8 mouse cellular contexts compared by ENCODE assay signal in the genomic region with DNA sequence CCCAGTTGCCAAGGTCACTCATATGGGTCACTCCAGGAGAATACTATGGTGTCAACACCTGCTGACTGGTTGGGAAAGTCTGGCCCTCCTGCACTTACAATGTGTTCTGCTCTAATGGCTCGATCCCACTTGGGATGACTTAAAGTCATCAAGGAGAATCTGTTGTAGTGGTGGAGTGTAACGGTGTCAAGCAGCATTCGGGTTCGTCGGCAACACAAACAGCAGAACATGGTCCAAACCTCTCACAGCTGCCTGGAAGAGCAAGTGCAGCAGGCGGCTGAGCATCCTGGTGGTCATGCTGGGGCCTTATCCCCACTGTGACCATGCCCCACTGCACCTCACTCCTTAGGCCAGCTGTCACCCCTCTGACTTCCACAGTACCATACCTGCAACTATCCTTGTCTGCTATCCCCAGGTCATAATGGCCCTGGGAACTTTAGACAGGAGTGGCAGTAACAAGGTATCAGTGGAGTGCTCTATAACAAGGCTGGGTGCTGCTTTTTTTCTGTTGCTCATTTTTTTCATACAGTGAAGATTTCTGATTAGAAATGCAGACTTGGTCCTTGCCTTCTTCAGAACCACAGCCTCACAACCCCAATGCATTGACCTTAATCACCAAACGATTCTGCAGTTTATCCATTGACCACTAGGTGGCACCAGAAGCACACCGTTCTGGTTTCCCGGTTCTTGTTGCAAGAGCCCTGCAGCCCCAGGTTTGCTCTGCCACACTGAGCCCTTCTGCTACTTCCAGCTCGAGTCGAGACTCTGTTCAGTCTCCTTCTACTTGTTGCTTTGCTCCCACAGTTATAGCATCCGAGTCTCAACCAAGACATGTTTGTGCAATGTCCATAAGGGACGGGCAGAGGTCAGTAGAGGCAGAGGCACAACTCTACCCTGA. TPM values are rescaled to one million over a fixed set of nuclear protein-coding genes. Genes with fewer than 3 reads are reported as not detected.
A peak's percentile ranks its signal among the peaks of the same experiment; 100 is the strongest.
DNase-seq lines count a peak whose midpoint lies in the region; ATAC-seq lines count a peak whose summit lies in the region.

No protein-coding gene starts in this region.

- peak; percentile 80 for ATAC-seq in frontal cortex, adult (ENCODE audit: low TSS enrichment)
- ATAC-seq in megakaryocyte progenitor cell, adult 5-6 weeks (replicated peaks; ENCODE audit: poor library complexity), result peak; percentile 95

- DNase-seq in ZHBTc4 (ENCODE audit: low read depth, low spot score), result peak; percentile 84
- DNase-seq in cerebellum, adult 8-10 months, result peak; percentile 76
- peak; percentile 85 for DNase-seq in induced T-regulatory cell, adult 2 months (ENCODE audit: low read depth)
- peak; percentile 53 for DNase-seq in left cerebral cortex, adult 11 months (ENCODE audit: low spot score)
- DNase-seq in right cerebral cortex, adult 2 months (ENCODE audit: low spot score in 2 of 2), result peak; percentile 87 to 90
- DNase-seq in urinary bladder, postnatal 36 days (ENCODE audit: low spot score in 2 of 2), result peak; percentile 61 to 63

RNA-seq across cellular contexts. Expression of gene Slc6a3, which starts 23.5 kb away (rescaled TPM):
- total RNA-seq in megakaryocyte progenitor cell, adult 5-6 weeks (2015), result not detected in 2 replicates
- not detected in 2 replicates for total RNA-seq in megakaryocyte progenitor cell, adult 5-6 weeks (2017)

RNA-seq across cellular contexts. Expression of gene Lpcat1, which starts 46.0 kb away (rescaled TPM):
- 12.7 and 13.5 TPM in 2 replicates for total RNA-seq in megakaryocyte progenitor cell, adult 5-6 weeks (2015)
- total RNA-seq in megakaryocyte progenitor cell, adult 5-6 weeks (2017), result 21.6 and 26.5 TPM in 2 replicates

Comparison
In these comparisons a context has a peak if more than half of its experiments do, and no peak if none do; other contexts are left out.
1. Peak in every context shown above with its lines: DNase-seq and ATAC-seq.